Mouse (Mus musculus) thymus, adult 2 months (tissue): ENCODE data around the gene 2700049A03Rik.

Experiments used
- CTCF ChIP-seq: fragments of 200-500 bp; IDR thresholded peaks from 2 replicates; pipeline ENCODE4 v1.5.1; 2012; ENCODE audit warnings: mild to moderate bottlenecking, control low read depth, low read length, moderate library complexity, borderline replicate concordance; ENCODE audit not compliant: control insufficient read depth, poor library complexity, insufficient read depth; ENCODE audit errors: extremely low read depth
- POLR2A ChIP-seq: fragments of 200-500 bp; IDR thresholded peaks from 2 replicates; pipeline ENCODE4 v1.6.1; 2012; ENCODE audit warnings: mild to moderate bottlenecking, low read length, control low read depth, moderate library complexity; ENCODE audit not compliant: control insufficient read depth, poor library complexity, insufficient read depth; ENCODE audit errors: extremely low read depth

DNA sequence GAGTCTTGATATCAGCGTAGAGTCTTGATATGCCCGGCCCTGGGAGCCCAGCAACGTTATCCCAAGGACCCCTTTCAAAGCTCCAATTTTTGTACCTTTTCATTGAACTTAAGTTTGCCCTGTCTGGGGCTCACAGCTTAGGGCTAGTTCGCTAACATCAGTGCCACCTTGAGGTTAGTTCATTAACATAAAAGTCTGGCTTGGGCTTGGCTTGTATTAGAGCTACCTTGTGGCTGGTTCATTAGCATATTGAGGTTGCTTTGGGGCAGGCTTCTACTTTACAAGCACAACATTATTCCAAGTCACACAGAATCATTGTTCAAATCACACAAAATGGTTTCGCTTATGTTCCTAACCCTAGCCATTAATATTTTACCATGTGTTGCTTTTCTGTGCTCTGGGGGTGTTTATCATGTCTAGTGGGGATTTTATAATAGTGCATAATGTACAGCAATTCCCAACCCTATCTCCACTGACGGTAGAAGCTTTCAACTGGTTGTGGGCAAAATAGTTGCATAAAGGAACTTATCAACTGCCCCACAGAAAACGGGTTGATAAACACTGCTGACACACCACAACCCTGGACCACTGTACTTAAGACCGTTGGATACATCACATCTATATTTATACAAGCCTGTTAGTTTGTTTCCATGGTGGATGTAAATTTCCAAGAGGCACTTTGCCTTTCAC lies 139.4 kb downstream of the 2700049A03Rik start:
- no peak for TF ChIP-seq CTCF
- TF ChIP-seq POLR2A: no peak
